Mouse (Mus musculus) hindbrain, embryonic 16.5 days (tissue): ENCODE data around the gene Pum2. TPM values are rescaled to one million over a fixed set of nuclear protein-coding genes. Genes with fewer than 3 reads are reported as not detected.

Experiments
- ATAC-seq: fragments of 200-750 bp; cut with Nextera tagmentation; 2 replicates; pipeline ENCODE4 v1.8.0; 2017; ENCODE audit warnings: moderate TSS enrichment, moderate library complexity
- H3K27ac ChIP-seq: fragments of 300-500 bp; sonication (generic); 2 replicates; pipeline ENCODE4 v1.5.1; 2014; ENCODE audit warnings: low read depth, mild to moderate bottlenecking, control low read depth, low read length, moderate library complexity
- H3K27me3 ChIP-seq: fragments of 300-500 bp; sonication (generic); replicated peaks from 2 replicates; pipeline ENCODE4 v1.6.1; 2014; ENCODE audit warnings: low read length; ENCODE audit not compliant: control insufficient read depth, insufficient read depth
- H3K36me3 ChIP-seq: fragments of 300-500 bp; sonication (generic); 2 replicates; pipeline ENCODE4 v1.6.1; 2014; ENCODE audit warnings: mild to moderate bottlenecking, low read length, moderate library complexity, mixed read lengths; ENCODE audit not compliant: control insufficient read depth, insufficient read depth
- H3K4me1 ChIP-seq: fragments of 300-500 bp; sonication (generic); 2 replicates; pipeline ENCODE4 v1.6.1; 2014; ENCODE audit warnings: low read depth, low read length; ENCODE audit not compliant: control insufficient read depth, insufficient read depth
- H3K4me2 ChIP-seq: fragments of 300-500 bp; sonication (generic); 2 replicates; pipeline ENCODE4 v1.6.1; 2014; ENCODE audit warnings: mild to moderate bottlenecking, low read length, control low read depth, moderate library complexity
- H3K4me3 ChIP-seq: fragments of 300-500 bp; sonication (generic); 2 replicates; pipeline ENCODE4 v1.5.1; 2014; ENCODE audit warnings: mild to moderate bottlenecking, low read length, control low read depth, moderate library complexity
- H3K9ac ChIP-seq: fragments of 300-500 bp; sonication (generic); 2 replicates; pipeline ENCODE4 v1.6.1; 2014; ENCODE audit warnings: low read depth, mild to moderate bottlenecking, control low read depth, low read length, moderate library complexity
- H3K9me3 ChIP-seq: fragments of 300-500 bp; sonication (generic); 2 replicates; pipeline ENCODE4 v1.6.1; 2014; ENCODE audit warnings: mild to moderate bottlenecking, low read length, moderate library complexity; ENCODE audit not compliant: control insufficient read depth
- WGBS: fragments of 180-500 bp; shearing (Covaris S2); extraction: QIAGEN DNeasy Blood & Tissue Kit; methylation state at CpG from one replicate; pipeline ENCODE4 v1.1.7; 2014; 5-methylcytosine and 5-hydroxymethylcytosine counted together
- polyA plus RNA-seq: library from polyadenylated mRNA; unstranded; fragments of >200 nt; fragmentation: Nextera tagmentation; extraction: Ambion mirVana; gene quantifications from 2 replicates; pipeline ENCODE4 v1.2.1, GENCODE M21; 2015

The Pum2 gene
- polyA plus RNA-seq, 1 experiment from 2014 or later, result 41.3 TPM

GRCm38 (mm10) chr12:8764221-8764930 is 90.4 kb downstream of the Pum2 start:
- no peak overlapping the region for H3K4me2 ChIP-seq
- H3K27me3 ChIP-seq, result no peaks in the 10 kb centered on the region
- ATAC-seq, result no peak
- 78% methylated on average over 15 of the region's 15 CpGs for WGBS
- no peak overlapping the region for H3K27ac ChIP-seq
- H3K4me3 ChIP-seq, result no peak overlapping the region
- H3K4me1 ChIP-seq, result no peaks in the 10 kb centered on the region
- H3K9ac ChIP-seq, result no peak overlapping the region
- H3K9me3 ChIP-seq, result no peaks in the 10 kb centered on the region
- no peaks in the 10 kb centered on the region for H3K36me3 ChIP-seq

- peak within 1 kb of the TSS; percentile 78 for H3K9ac ChIP-seq
- peak; percentile 88 for ATAC-seq
- under 1% methylated on average over 58 of the region's 67 CpGs for WGBS
- H3K4me2 ChIP-seq, result peak within 1 kb of the TSS; percentile 100
- no peaks in the 10 kb centered on the region for H3K9me3 ChIP-seq
- no peaks in the 10 kb centered on the region for H3K27me3 ChIP-seq
- no peaks in the 10 kb centered on the region for H3K36me3 ChIP-seq
- peak within 1 kb of the TSS; percentile 71 for H3K27ac ChIP-seq
- H3K4me3 ChIP-seq, result peak within 1 kb of the TSS; percentile 82
- H3K4me1 ChIP-seq, result peaks cover 14% of the 10 kb centered on the region
These were observed 97.3 kb downstream of the Pum2 start, which contains the start of gene Sdc1 for GRCm38 (mm10) chr12:8770946-8771843. Gene Sdc1 (plus strand): TSS chr12:8771323.

GRCm38 (mm10) chr12:8771844-8772380 is 98.0 kb downstream of the Pum2 start:
- H3K4me2 ChIP-seq, result peak overlapping the region; percentile 100
- no peaks in the 10 kb centered on the region for H3K36me3 ChIP-seq
- peak overlapping the region; percentile 71 for H3K27ac ChIP-seq
- under 1% methylated on average over 36 of the region's 37 CpGs for WGBS
- peak overlapping the region; percentile 78 for H3K9ac ChIP-seq
- ATAC-seq, result peak; percentile 31
- peaks cover 14% of the 10 kb centered on the region for H3K4me1 ChIP-seq
- no peaks in the 10 kb centered on the region for H3K27me3 ChIP-seq
- no peaks in the 10 kb centered on the region for H3K9me3 ChIP-seq
- H3K4me3 ChIP-seq, result peak overlapping the region; percentile 82

GRCm38 (mm10) chr12:8772451-8773143 is 98.7 kb downstream of the Pum2 start:
- peak overlapping the region; percentile 82 for H3K4me3 ChIP-seq
- H3K27me3 ChIP-seq, result no peaks in the 10 kb centered on the region
- under 1% methylated on average over 55 of the region's 55 CpGs for WGBS
- peak overlapping the region; percentile 78 for H3K9ac ChIP-seq
- H3K4me2 ChIP-seq, result peak overlapping the region; percentile 100
- ATAC-seq, result peak; percentile 40
- H3K27ac ChIP-seq, result peak overlapping the region; percentile 71
- peaks cover 14% of the 10 kb centered on the region for H3K4me1 ChIP-seq
- H3K36me3 ChIP-seq, result no peaks in the 10 kb centered on the region
- H3K9me3 ChIP-seq, result no peaks in the 10 kb centered on the region

GRCm38 (mm10) chr12:8773336-8773735 is 99.4 kb downstream of the Pum2 start:
- H3K9me3 ChIP-seq, result no peaks in the 10 kb centered on the region
- H3K9ac ChIP-seq, result peak overlapping the region; percentile 78
- no peaks in the 10 kb centered on the region for H3K36me3 ChIP-seq
- peak overlapping the region; percentile 82 for H3K4me3 ChIP-seq
- H3K27ac ChIP-seq, result no peak overlapping the region; the same call in 1 of the 2 replicates
- H3K4me2 ChIP-seq, result peak overlapping the region; percentile 100
- H3K27me3 ChIP-seq, result no peaks in the 10 kb centered on the region
- H3K4me1 ChIP-seq, result peaks cover 14% of the 10 kb centered on the region
- 24% methylated on average over 6 of the region's 6 CpGs for WGBS
- no peak for ATAC-seq

GRCm38 (mm10) chr12:8774183-8774582 is 100.2 kb downstream of the Pum2 start:
- H3K27me3 ChIP-seq, result no peaks in the 10 kb centered on the region
- no peak overlapping the region for H3K4me3 ChIP-seq
- no peaks in the 10 kb centered on the region for H3K36me3 ChIP-seq
- ATAC-seq, result no peak
- no peak overlapping the region for H3K4me2 ChIP-seq
- no peak overlapping the region for H3K27ac ChIP-seq
- no peaks in the 10 kb centered on the region for H3K9me3 ChIP-seq
- H3K4me1 ChIP-seq, result peaks cover 14% of the 10 kb centered on the region
- no peak overlapping the region for H3K9ac ChIP-seq

- Histone ChIP-seq H3K4me2 (no peak overlapping the region), H3K9ac (no peak overlapping the region), H3K9me3 (no peaks in the 10 kb centered on the region), H3K4me3 (no peak overlapping the region), H3K4me1 (peaks cover 9% of the 10 kb centered on the region), H3K36me3 (no peaks in the 10 kb centered on the region), H3K27ac (no peak overlapping the region), H3K27me3 (no peaks in the 10 kb centered on the region)
- ATAC-seq, result no peak
- 91% methylated on average over 7 of the region's 7 CpGs for WGBS
These were observed 102.3 kb downstream of the Pum2 start for GRCm38 (mm10) chr12:8776206-8776605.

- Histone ChIP-seq H3K36me3 (no peaks in the 10 kb centered on the region), H3K4me1 (peaks cover 9% of the 10 kb centered on the region), H3K9me3 (no peaks in the 10 kb centered on the region), H3K9ac (no peak overlapping the region), H3K4me2 (no peak overlapping the region), H3K27ac (no peak overlapping the region), H3K4me3 (no peak overlapping the region), H3K27me3 (no peaks in the 10 kb centered on the region)
- ATAC-seq, result no peak
- 84% methylated on average over 3 of the region's 3 CpGs for WGBS
These were observed 102.8 kb downstream of the Pum2 start for GRCm38 (mm10) chr12:8776741-8777140.
